In the genomic region with DNA sequence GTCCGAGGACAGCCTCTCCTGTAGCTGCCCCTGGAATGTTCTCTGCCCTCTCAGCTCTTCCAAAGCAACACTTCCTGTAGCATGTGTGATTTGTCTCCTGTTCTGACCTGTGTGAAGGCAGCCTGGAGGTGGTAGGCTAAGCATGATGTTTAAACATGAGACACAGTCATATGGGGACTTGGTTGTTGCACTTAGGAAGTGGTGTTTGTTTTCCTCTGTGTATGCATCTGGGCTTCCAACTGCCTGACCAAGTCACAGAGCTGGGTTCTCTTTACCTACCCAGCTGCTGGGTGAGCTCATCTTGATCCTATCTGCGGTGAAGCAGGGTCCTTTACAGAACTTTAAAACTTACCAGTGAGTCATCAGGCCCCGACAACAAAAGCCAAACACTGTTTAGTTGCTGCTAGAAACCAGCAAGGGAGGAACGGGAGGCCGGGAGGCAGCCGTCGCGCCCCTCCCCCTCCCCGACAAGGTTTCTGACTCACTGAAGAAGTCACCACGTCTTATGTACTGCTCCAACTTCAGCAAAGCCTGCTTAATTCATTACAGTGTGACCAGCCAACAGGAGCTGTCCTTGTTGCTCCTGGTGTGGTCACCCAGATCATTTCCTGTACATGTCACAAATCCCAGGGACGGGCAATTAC, we compare ENCODE assay signal across 8 mouse cellular contexts. TPM values are rescaled to one million over a fixed set of nuclear protein-coding genes. Genes with fewer than 3 reads are reported as not detected.
DNase-seq lines count a peak whose midpoint lies in the region; ATAC-seq lines count a peak whose summit lies in the region.

No protein-coding gene starts in this region.

- no peak for ATAC-seq in hindbrain, embryonic 12.5 days (ENCODE audit: low FRiP score)
- ATAC-seq in limb, embryonic 15.5 days (ENCODE audit: insufficient number of reproducible peaks, low FRiP score, low TSS enrichment, low read depth) = peak; percentile 58; the same call in 1 of the 2 replicates

- no peak overlapping the region for H3K4me3 ChIP-seq in hindbrain, embryonic 12.5 days
- no peak overlapping the region for H3K4me3 ChIP-seq in limb, embryonic 15.5 days

- H3K27me3 ChIP-seq in hindbrain, embryonic 12.5 days = no peaks in the 10 kb centered on the region
- no peaks in the 10 kb centered on the region for H3K27me3 ChIP-seq in limb, embryonic 15.5 days

- H3K9ac ChIP-seq in hindbrain, embryonic 12.5 days = 0 out of 2 replicates have a peak overlapping the region, but pooled peaks have one; percentile 13
- no peak overlapping the region for H3K9ac ChIP-seq in limb, embryonic 15.5 days

- H3K9me3 ChIP-seq in hindbrain, embryonic 12.5 days (replicated peaks) = no peaks in the 10 kb centered on the region
- H3K9me3 ChIP-seq in limb, embryonic 15.5 days = no peaks in the 10 kb centered on the region

- peaks cover 10% of the 10 kb centered on the region for H3K4me1 ChIP-seq in hindbrain, embryonic 12.5 days
- H3K4me1 ChIP-seq in limb, embryonic 15.5 days = peaks cover 15% of the 10 kb centered on the region

- H3K36me3 ChIP-seq in hindbrain, embryonic 12.5 days = no peaks in the 10 kb centered on the region
- H3K36me3 ChIP-seq in limb, embryonic 15.5 days = no peaks in the 10 kb centered on the region

- peak; percentile 18 to 25 for DNase-seq in frontal cortex, postnatal 10 days (ENCODE audit: low spot score in 2 of 2)
- no peak for DNase-seq in frontal cortex, postnatal 14 days (ENCODE audit: low spot score in 2 of 2)
- DNase-seq in adrenal gland, postnatal 25 days = peak; percentile 87
- peak; percentile 42 for DNase-seq in forelimb bud, embryonic 11.5 days (ENCODE audit: low read depth, low spot score)
- peak; percentile 59 to 61 for DNase-seq in monocyte, adult 2 months (ENCODE audit: low read depth in 1 of 2, low spot score in 2 of 2)
- DNase-seq in testis, postnatal 10 days (ENCODE audit: low spot score) = peak; percentile 87

- 17% methylated on average over 11 of the region's 11 CpGs for WGBS in hindbrain, embryonic 12.5 days
- 9% methylated on average over 11 of the region's 11 CpGs for WGBS in limb, embryonic 15.5 days

- H3K4me2 ChIP-seq in hindbrain, embryonic 12.5 days (replicated peaks) = 0 out of 2 replicates have a peak overlapping the region, but pooled peaks have one; percentile 19
- H3K4me2 ChIP-seq in limb, embryonic 15.5 days = peak overlapping the region; percentile 29

- H3K27ac ChIP-seq in hindbrain, embryonic 12.5 days = no peak overlapping the region
- H3K27ac ChIP-seq in limb, embryonic 15.5 days = peak overlapping the region; percentile 73

RNA-seq across cellular contexts. Expression of a gene that starts 12.8 kb away (rescaled TPM):
- total RNA-seq in adrenal gland, postnatal 25 days (2021) = 14.5 and 17.0 TPM in 2 replicates
- 26.3 and 27.1 TPM in 2 replicates for polyA plus RNA-seq in hindbrain, embryonic 12.5 days (2016; fragmentation: Nextera tagmentation; extraction: Ambion mirVana)
- polyA plus RNA-seq in limb, embryonic 15.5 days (2015; fragmentation: Nextera tagmentation; extraction: Ambion mirVana) = 18.7 and 20.5 TPM in 2 replicates

RNA-seq across cellular contexts. Expression of a gene that starts 48.1 kb away (rescaled TPM):
- total RNA-seq in adrenal gland, postnatal 25 days (2021) = 14.2 and 16.9 TPM in 2 replicates
- polyA plus RNA-seq in hindbrain, embryonic 12.5 days (2016; fragmentation: Nextera tagmentation; extraction: Ambion mirVana) = 23.5 and 23.7 TPM in 2 replicates
- 17.9 and 18.6 TPM in 2 replicates for polyA plus RNA-seq in limb, embryonic 15.5 days (2015; fragmentation: Nextera tagmentation; extraction: Ambion mirVana)

Comparison
In these comparisons a context has a peak if more than half of its experiments do, and no peak if none do; other contexts are left out.
1. DNase-seq: peak in frontal cortex, postnatal 10 days (2 of 2), adrenal gland, postnatal 25 days (single experiment), forelimb bud, embryonic 11.5 days (single experiment), monocyte, adult 2 months (2 of 2) and testis, postnatal 10 days (single experiment); none in frontal cortex, postnatal 14 days (0 of 2).